Mouse (Mus musculus) liver, adult 2 months (tissue): ENCODE measurements at regions not wholly inside any gene's neighbourhood (a gene's known extent, or its start where the extent isn't known, plus 50 kb on each side); places are given as distances from the start of the nearest gene placed in this dataset.

Experiments
- CTCF ChIP-seq: fragments of 200-500 bp; IDR thresholded peaks from 2 replicates; pipeline ENCODE4 v1.5.1; 2011; ENCODE audit warnings: low read depth, low read length, control low read depth
- POLR2A ChIP-seq: fragments of 200-500 bp; IDR thresholded peaks from 2 replicates; pipeline ENCODE4 v1.6.1; 2011; ENCODE audit warnings: low read length, control low read depth; ENCODE audit not compliant: insufficient read depth; ENCODE audit errors: extremely low read depth

DNA sequence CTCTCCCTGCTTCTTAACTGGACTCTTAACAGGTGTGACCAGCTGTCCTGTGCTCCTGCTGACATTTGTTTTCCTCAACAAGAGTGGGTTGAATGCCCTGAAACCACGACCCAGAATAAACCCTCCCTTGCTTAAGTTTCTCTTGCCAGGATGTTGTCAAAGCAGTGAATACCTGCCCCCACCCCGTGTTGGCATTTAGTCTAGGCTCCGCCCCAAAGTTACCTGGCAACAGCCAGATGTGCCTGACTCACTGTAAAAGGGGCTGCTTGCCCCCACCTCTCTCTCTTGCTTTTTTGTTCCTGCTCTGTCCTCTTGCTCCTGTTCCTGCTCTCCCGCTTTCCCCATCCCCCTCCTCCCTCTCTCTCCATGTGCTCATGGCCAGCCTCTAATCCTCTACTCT is 51.9 kb upstream of the Mmp2 start:
- TF ChIP-seq CTCF = no peak
- TF ChIP-seq POLR2A = no peak
